ENCODE assay signal across 8 mouse cellular contexts in the genomic region with DNA sequence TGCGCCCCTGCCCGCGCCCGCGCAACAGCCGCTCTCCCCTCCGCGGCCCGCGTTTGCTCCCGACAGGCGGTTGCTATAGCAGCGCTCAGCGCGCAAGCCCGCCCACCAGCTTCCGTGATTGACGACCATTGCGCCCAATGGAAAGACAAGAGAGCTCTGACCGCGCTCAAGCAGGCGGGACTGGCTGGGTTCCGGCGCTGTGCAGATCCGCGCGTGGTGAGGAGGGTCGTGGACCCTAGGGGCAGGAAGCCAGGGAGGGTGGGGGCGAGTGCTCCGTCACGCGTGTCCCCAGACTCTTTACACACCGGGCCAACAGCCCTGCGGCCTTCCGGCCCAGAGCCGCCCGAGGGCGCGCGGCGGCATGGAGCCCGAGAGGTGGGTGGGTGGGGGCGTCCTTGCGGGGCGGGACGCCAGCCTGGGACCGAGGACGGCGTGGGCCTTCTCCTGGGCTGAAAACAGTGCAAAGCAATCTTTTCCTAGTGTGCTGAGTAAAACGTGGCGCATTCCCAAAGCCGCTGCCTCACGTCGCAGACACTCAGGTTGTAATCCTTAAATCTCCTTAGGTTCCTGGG. TPM values are rescaled to one million over a fixed set of nuclear protein-coding genes. Genes with fewer than 3 reads are reported as not detected.
DNase-seq lines count a peak whose midpoint lies in the region; ATAC-seq and TF ChIP-seq lines count a peak whose summit lies in the region.

A gene (plus strand): TSS at position 185 of the 572 bp plus-strand sequence.
A gene (minus strand): TSS at position 339 of the 572 bp plus-strand sequence.

- no peaks in the 10 kb centered on the region; the same call in 1 of the 2 replicates for H3K9me3 ChIP-seq in heart, embryonic 12.5 days (replicated peaks)
- H3K9me3 ChIP-seq in kidney, postnatal 0 days (replicated peaks; ENCODE audit: low read length) = no peaks in the 10 kb centered on the region
- H3K9me3 ChIP-seq in liver, embryonic 11.5 days (ENCODE audit: control insufficient read depth, low read length) = no peaks in the 10 kb centered on the region
- H3K9me3 ChIP-seq in stomach, embryonic 14.5 days (ENCODE audit: control insufficient read depth, low read depth, low read length) = no peaks in the 10 kb centered on the region

- 0 out of 2 replicates have a peak within 1 kb of the TSS, but pooled peaks have one; percentile 19 for H3K27ac ChIP-seq in heart, embryonic 12.5 days (ENCODE audit: poor library complexity, severe bottlenecking)
- H3K27ac ChIP-seq in kidney, postnatal 0 days = peak within 1 kb of the TSS; percentile 80
- H3K27ac ChIP-seq in liver, embryonic 11.5 days (ENCODE audit: low read depth, low read length) = peak within 1 kb of the TSS; percentile 72
- peak within 1 kb of the TSS; percentile 83 for H3K27ac ChIP-seq in stomach, embryonic 14.5 days (ENCODE audit: low read length)

- peak; percentile 100 for ATAC-seq in erythroblast, adult 5-6 weeks (replicated peaks; ENCODE audit: low FRiP score, poor library complexity, severe bottlenecking)
- peak; percentile 99 for ATAC-seq in heart, embryonic 12.5 days (ENCODE audit: insufficient number of reproducible peaks, low FRiP score)
- peak; percentile 99 for ATAC-seq in kidney, postnatal 0 days (replicated peaks; ENCODE audit: low FRiP score, low read depth)
- ATAC-seq in liver, embryonic 11.5 days (replicated peaks; ENCODE audit: low FRiP score) = peak; percentile 100
- ATAC-seq in stomach, embryonic 14.5 days (ENCODE audit: insufficient number of reproducible peaks, insufficient read depth, low FRiP score, low read depth) = peak; percentile 100

- under 1% methylated on average over 53 of the region's 54 CpGs for WGBS in heart, embryonic 12.5 days
- under 1% methylated on average over 53 of the region's 54 CpGs for WGBS in kidney, postnatal 0 days
- WGBS in liver, embryonic 11.5 days = under 1% methylated on average over 54 of the region's 54 CpGs
- under 1% methylated on average over 54 of the region's 54 CpGs for WGBS in stomach, embryonic 14.5 days

- peak within 1 kb of the TSS; percentile 93 for H3K4me2 ChIP-seq in heart, embryonic 12.5 days
- peak within 1 kb of the TSS; percentile 65 for H3K4me2 ChIP-seq in kidney, postnatal 0 days (ENCODE audit: low read length)
- peak within 1 kb of the TSS; percentile 89 for H3K4me2 ChIP-seq in liver, embryonic 11.5 days
- peak within 1 kb of the TSS; percentile 62 for H3K4me2 ChIP-seq in stomach, embryonic 14.5 days (replicated peaks; ENCODE audit: low read depth, low read length)

- peak within 1 kb of the TSS; percentile 92 for H3K9ac ChIP-seq in heart, embryonic 12.5 days
- peak within 1 kb of the TSS; percentile 91 for H3K9ac ChIP-seq in kidney, postnatal 0 days (ENCODE audit: low read depth, low read length)
- H3K9ac ChIP-seq in liver, embryonic 11.5 days (ENCODE audit: low read depth, low read length) = peak within 1 kb of the TSS; percentile 87
- H3K9ac ChIP-seq in stomach, embryonic 14.5 days (replicated peaks; ENCODE audit: low read depth, low read length) = peak within 1 kb of the TSS; percentile 71

- DNase-seq in B cell, adult 2 months = peak; percentile 95
- DNase-seq in brain, adult 2 months (ENCODE audit: low read depth, low spot score) = peak; percentile 98
- DNase-seq in kidney, postnatal 0 days (ENCODE audit: low spot score) = peak; percentile 93
- DNase-seq in liver, embryonic 11.5 days (ENCODE audit: low spot score) = peak; percentile 95
- peak; percentile 98 for DNase-seq in naive thymus-derived CD4-positive, alpha-beta T cell, adult 2 months (ENCODE audit: low read depth)

- H3K4me1 ChIP-seq in heart, embryonic 12.5 days (replicated peaks) = peaks cover 9% of the 10 kb centered on the region; the same call in 1 of the 2 replicates
- H3K4me1 ChIP-seq in kidney, postnatal 0 days (replicated peaks; ENCODE audit: insufficient read depth, low read length) = 0 out of 2 replicates have a peak, but pooled peaks cover 6% of the 10 kb centered on the region
- H3K4me1 ChIP-seq in liver, embryonic 11.5 days (replicated peaks; ENCODE audit: control insufficient read depth, insufficient read depth, low read length) = peaks cover 15% of the 10 kb centered on the region
- H3K4me1 ChIP-seq in stomach, embryonic 14.5 days (ENCODE audit: control insufficient read depth, insufficient read depth, low read length) = 0 out of 2 replicates have a peak, but pooled peaks cover 3% of the 10 kb centered on the region

- TF ChIP-seq CTCF in kidney, postnatal 0 days (IDR thresholded peaks at IDR 0.05; ENCODE audit: low read depth) = peak; percentile 10; the same call in 1 of the 2 replicates

- H3K27me3 ChIP-seq in heart, embryonic 12.5 days (replicated peaks) = no peaks in the 10 kb centered on the region
- no peaks in the 10 kb centered on the region for H3K27me3 ChIP-seq in kidney, postnatal 0 days (ENCODE audit: insufficient read depth, low read length)
- no peaks in the 10 kb centered on the region for H3K27me3 ChIP-seq in liver, embryonic 11.5 days (replicated peaks; ENCODE audit: control insufficient read depth, insufficient read depth, low read length)
- H3K27me3 ChIP-seq in stomach, embryonic 14.5 days (ENCODE audit: control insufficient read depth, insufficient read depth, low read length) = no peaks in the 10 kb centered on the region

- H3K4me3 ChIP-seq in heart, embryonic 12.5 days = peak within 1 kb of the TSS; percentile 90
- H3K4me3 ChIP-seq in kidney, postnatal 0 days (replicated peaks; ENCODE audit: low read depth, low read length) = peak within 1 kb of the TSS; percentile 90
- H3K4me3 ChIP-seq in liver, embryonic 11.5 days (ENCODE audit: low read depth, low read length) = peak within 1 kb of the TSS; percentile 79
- peak within 1 kb of the TSS; percentile 79 for H3K4me3 ChIP-seq in stomach, embryonic 14.5 days (ENCODE audit: low read depth, low read length)

- no peaks in the 10 kb centered on the region for H3K36me3 ChIP-seq in heart, embryonic 12.5 days
- H3K36me3 ChIP-seq in kidney, postnatal 0 days (ENCODE audit: insufficient read depth, low read length) = no peaks in the 10 kb centered on the region
- H3K36me3 ChIP-seq in liver, embryonic 11.5 days (ENCODE audit: control insufficient read depth, insufficient read depth, low read length) = no peaks in the 10 kb centered on the region
- H3K36me3 ChIP-seq in stomach, embryonic 14.5 days (ENCODE audit: control insufficient read depth, insufficient read depth, low read length) = no peaks in the 10 kb centered on the region

RNA-seq across cellular contexts. Expression of the first gene that starts in this region (rescaled TPM):
- 0.77 TPM in 1 of 2 replicates, not detected in the other for total RNA-seq in erythroblast, adult 5-6 weeks (2015; ENCODE audit: low replicate concordance)
- total RNA-seq in erythroblast, adult 5-6 weeks (2017; ENCODE audit: low replicate concordance) = 0.56 and 0.68 TPM in 2 replicates
- 3.9 and 5.4 TPM in 2 replicates for polyA plus RNA-seq in heart, embryonic 12.5 days (2016; fragmentation: Nextera tagmentation; extraction: Ambion mirVana)
- polyA plus RNA-seq in kidney, postnatal 0 days (2015; fragmentation: Nextera tagmentation; extraction: Ambion mirVana) = 7.7 and 8.0 TPM in 2 replicates
- polyA plus RNA-seq in liver, embryonic 11.5 days (2014; fragmentation: Nextera tagmentation; extraction: Ambion mirVana) = 9.2 and 10.7 TPM in 2 replicates
- polyA plus RNA-seq in stomach, embryonic 14.5 days (2014; fragmentation: Nextera tagmentation; extraction: Ambion mirVana) = 8.1 and 9.2 TPM in 2 replicates

RNA-seq across cellular contexts. Expression of the second gene that starts in this region (rescaled TPM):
- total RNA-seq in erythroblast, adult 5-6 weeks (2015; ENCODE audit: low replicate concordance) = 1.3 TPM in 1 of 2 replicates, not detected in the other
- total RNA-seq in erythroblast, adult 5-6 weeks (2017; ENCODE audit: low replicate concordance) = 0.98 and 3.8 TPM in 2 replicates
- 0.95 and 2.1 TPM in 2 replicates for polyA plus RNA-seq in heart, embryonic 12.5 days (2016; fragmentation: Nextera tagmentation; extraction: Ambion mirVana)
- polyA plus RNA-seq in kidney, postnatal 0 days (2015; fragmentation: Nextera tagmentation; extraction: Ambion mirVana) = 3.7 and 4.1 TPM in 2 replicates
- polyA plus RNA-seq in liver, embryonic 11.5 days (2014; fragmentation: Nextera tagmentation; extraction: Ambion mirVana) = 2.2 and 2.4 TPM in 2 replicates
- polyA plus RNA-seq in stomach, embryonic 14.5 days (2014; fragmentation: Nextera tagmentation; extraction: Ambion mirVana) = 2.0 and 2.3 TPM in 2 replicates

Comparison
In these comparisons a context has a peak if more than half of its experiments do, and no peak if none do; other contexts are left out.
1. Peak in every context shown above with its lines: DNase-seq, ATAC-seq, H3K4me3 ChIP-seq and H3K27ac ChIP-seq.
2. H3K27ac ChIP-seq: peak in every context shown above with its lines; median percentile 83 in stomach, embryonic 14.5 days; 80 in kidney, postnatal 0 days; 72 in liver, embryonic 11.5 days; 19 in heart, embryonic 12.5 days.